Mouse (Mus musculus) forebrain, postnatal 0 days (tissue): ENCODE results near the gene Ndufv2. TPM values are rescaled to one million over a fixed set of nuclear protein-coding genes. Genes with fewer than 3 reads are reported as not detected.
"Not testable (repeated sequence)": the region's sequence is repeated elsewhere in the genome, so short reads cannot be mapped to it uniquely, and the experiment has no call there.

ENCODE experiments used
- ATAC-seq: fragments of 200-750 bp; cut with Nextera tagmentation; 2 replicates; pipeline ENCODE4 v1.8.0; 2017; ENCODE audit warnings: mild to moderate bottlenecking, moderate library complexity
- DNase-seq: peaks from one replicate; pipeline ENCODE4 v3.0.0-alpha.2; 2015
- H3K27ac ChIP-seq: fragments of 300-500 bp; sonication (generic); 2 replicates; pipeline ENCODE4 v1.5.1; 2014; ENCODE audit warnings: low read depth, mild to moderate bottlenecking, antibody characterized with exemption, low read length, moderate library complexity, mixed read lengths
- H3K27me3 ChIP-seq: fragments of 300-500 bp; sonication (generic); 2 replicates; pipeline ENCODE4 v1.6.1; 2014; ENCODE audit warnings: mild to moderate bottlenecking, low read length, mixed read lengths; ENCODE audit not compliant: insufficient read depth
- H3K36me3 ChIP-seq: fragments of 300-500 bp; sonication (generic); 2 replicates; pipeline ENCODE4 v1.6.1; 2014; ENCODE audit warnings: mild to moderate bottlenecking, moderate library complexity; ENCODE audit not compliant: insufficient read depth
- H3K4me1 ChIP-seq: fragments of 300-500 bp; sonication (generic); 2 replicates; pipeline ENCODE4 v1.6.1; 2014; ENCODE audit warnings: antibody characterized with exemption; ENCODE audit not compliant: insufficient read depth
- H3K4me2 ChIP-seq: fragments of 300-500 bp; sonication (generic); 2 replicates; pipeline ENCODE4 v1.6.1; 2014; ENCODE audit warnings: low read depth, mild to moderate bottlenecking, moderate library complexity
- H3K4me3 ChIP-seq: fragments of 300-500 bp; sonication (generic); 2 replicates; pipeline ENCODE4 v1.5.1; 2014; ENCODE audit warnings: low read depth, low read length, mixed read lengths
- H3K9ac ChIP-seq: fragments of 300-500 bp; sonication (generic); 2 replicates; pipeline ENCODE4 v1.6.1; 2014; ENCODE audit warnings: mild to moderate bottlenecking
- H3K9me3 ChIP-seq: fragments of 300-500 bp; sonication (generic); 2 replicates; pipeline ENCODE4 v1.6.1; 2016; ENCODE audit warnings: low read length
- CTCF ChIP-seq: sonication (generic); IDR thresholded peaks from 2 replicates; pipeline ENCODE4 v1.5.1; 2016; ENCODE audit warnings: antibody characterized with exemption, control low read depth, low read depth
- WGBS: fragments of 180-500 bp; shearing (Covaris S2); extraction: QIAGEN DNeasy Blood & Tissue Kit; methylation state at CpG from one replicate; pipeline ENCODE4 v1.1.7; 2014; 5-methylcytosine and 5-hydroxymethylcytosine counted together
- polyA plus RNA-seq: library from polyadenylated mRNA; unstranded; fragments of >200 nt; fragmentation: Nextera tagmentation; extraction: Ambion mirVana; gene quantifications from 2 replicates; pipeline ENCODE4 v1.2.1, GENCODE M21; 2015
- total RNA-seq: library from RNA; depleted of rRNA; stranded (reverse); fragments of >200 nt; gene quantifications from 2 replicates; pipeline ENCODE4 v1.2.3, GENCODE M21; 2014

Ndufv2 gene
- total and polyA plus RNA-seq, 2 experiments from 2014 or later, result 143 to 432 TPM

DNA sequence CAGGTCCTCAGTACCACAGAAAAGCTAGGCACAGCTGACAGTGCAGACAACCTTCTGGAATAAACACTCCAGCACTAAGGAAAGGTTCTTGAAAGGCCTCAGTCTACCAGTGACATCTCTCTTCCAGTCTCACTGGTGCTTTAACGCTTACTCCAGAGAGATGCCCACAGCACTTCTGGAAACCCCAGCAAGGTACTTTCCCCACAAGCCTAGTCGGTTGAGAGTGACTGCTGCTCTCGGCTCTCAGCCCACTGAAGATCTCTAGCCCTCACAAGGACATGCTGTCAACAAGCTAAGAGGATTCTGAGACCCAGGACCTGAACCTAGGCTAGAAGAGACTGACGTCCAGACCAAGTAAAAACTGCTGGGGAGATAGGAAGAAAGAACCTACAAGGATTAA lies 36.2 kb downstream of the Ndufv2 start:
- H3K4me2 ChIP-seq, result no peak overlapping the region
- no peak for ATAC-seq
- TF ChIP-seq CTCF, result no peak
- H3K4me3 ChIP-seq, result no peak overlapping the region
- H3K9ac ChIP-seq, result no peak overlapping the region
- H3K27ac ChIP-seq, result no peak overlapping the region
- DNase-seq, result no peak
- H3K4me1 ChIP-seq, result no peaks in the 10 kb centered on the region
- H3K36me3 ChIP-seq, result no peaks in the 10 kb centered on the region
- H3K27me3 ChIP-seq, result no peaks in the 10 kb centered on the region
- H3K9me3 ChIP-seq, result no peaks in the 10 kb centered on the region
- WGBS, result 91% methylated on average over 4 of the region's 4 CpGs

DNA sequence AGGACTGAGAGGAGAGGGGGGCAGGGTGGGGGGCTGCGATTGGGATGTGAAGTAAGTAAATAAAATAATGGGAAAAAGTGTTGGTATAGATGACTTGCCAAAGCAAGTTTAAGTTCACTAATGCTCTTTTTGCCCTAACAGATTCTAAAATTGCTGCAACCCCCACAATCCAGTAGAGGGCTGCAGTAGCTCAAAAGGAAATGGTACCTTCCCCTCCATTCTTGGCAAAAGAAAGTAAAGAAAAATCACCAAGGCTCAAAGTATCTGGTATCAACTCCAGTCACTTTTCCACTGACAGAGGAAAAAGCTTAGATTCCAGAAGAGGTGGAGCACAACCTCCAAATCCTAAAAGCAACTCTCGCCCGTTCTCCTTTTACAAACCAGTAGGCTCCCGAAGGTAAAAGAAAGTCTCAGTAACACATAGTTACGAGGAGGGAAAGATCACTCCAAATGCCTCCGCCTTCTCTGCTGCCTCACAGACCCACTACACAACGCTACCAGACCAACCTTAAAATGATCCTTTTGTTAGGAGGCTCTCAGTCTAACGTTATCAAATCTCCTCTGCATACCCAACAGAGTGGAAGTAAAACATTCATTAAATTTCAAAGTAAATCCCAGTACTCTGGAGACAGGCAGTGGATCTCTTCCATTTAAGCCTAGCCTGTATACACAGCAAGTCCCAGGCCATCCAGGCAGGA lies 40.0 kb downstream of the Ndufv2 start:
- DNase-seq, result no peak
- no peak for ATAC-seq
- 0 out of 2 replicates have a peak, but pooled peaks have one; percentile 8 for TF ChIP-seq CTCF
- Histone ChIP-seq H3K4me1 (no peaks in the 10 kb centered on the region), H3K27ac (no peak overlapping the region), H3K27me3 (no peaks in the 10 kb centered on the region), H3K4me2 (no peak overlapping the region), H3K36me3 (no peaks in the 10 kb centered on the region), H3K4me3 (no peak overlapping the region), H3K9me3 (no peaks in the 10 kb centered on the region), H3K9ac (no peak overlapping the region)
- 46% methylated on average over 8 of the region's 8 CpGs for WGBS

DNA sequence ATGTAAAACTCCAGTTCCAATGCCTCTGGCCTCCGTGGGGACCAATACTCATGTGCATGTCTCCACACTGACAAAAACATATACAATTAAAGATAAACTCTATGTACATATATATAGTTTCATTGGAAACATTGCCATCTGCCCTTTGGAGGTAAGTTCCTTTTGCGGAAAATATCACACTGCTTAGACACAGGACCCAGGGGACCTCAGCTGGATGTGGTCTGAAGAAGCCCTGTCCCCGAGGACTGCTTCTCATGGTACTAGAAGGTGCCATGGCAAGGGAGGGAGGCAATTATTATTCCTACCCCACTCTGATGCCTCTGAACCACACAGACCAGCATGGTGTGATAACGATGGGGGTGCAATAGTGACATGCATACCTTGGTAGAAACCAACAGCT lies 43.2 kb downstream of the Ndufv2 start:
- no peaks in the 10 kb centered on the region for H3K36me3 ChIP-seq
- no peak overlapping the region for H3K4me3 ChIP-seq
- no peak for TF ChIP-seq CTCF
- no peak overlapping the region for H3K9ac ChIP-seq
- no peak overlapping the region for H3K27ac ChIP-seq
- H3K4me2 ChIP-seq, result no peak overlapping the region
- H3K4me1 ChIP-seq, result no peaks in the 10 kb centered on the region
- DNase-seq, result no peak
- no peak for ATAC-seq
- no peaks in the 10 kb centered on the region for H3K27me3 ChIP-seq
- 87% methylated on average over 4 of the region's 4 CpGs for WGBS
- no peaks in the 10 kb centered on the region for H3K9me3 ChIP-seq

DNA sequence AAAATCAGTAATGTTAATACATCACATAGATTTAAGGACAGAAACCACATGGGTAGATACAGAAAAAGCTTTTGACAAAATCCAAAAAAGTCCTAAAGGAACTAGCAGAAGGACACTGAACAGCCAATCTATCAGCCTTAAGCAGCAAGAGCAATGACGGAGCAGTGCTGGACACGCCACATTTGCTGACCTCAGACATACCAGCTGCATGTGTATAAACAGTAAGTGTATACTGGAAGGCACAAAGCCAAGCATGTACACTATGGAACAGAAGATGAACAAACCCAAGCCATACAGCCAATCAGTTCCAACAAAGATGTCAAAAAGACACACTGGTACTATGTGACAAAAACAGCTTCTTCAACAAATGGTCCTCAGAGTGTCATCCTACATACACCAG lies 44.2 kb downstream of the Ndufv2 start:
- H3K36me3 ChIP-seq, result no peaks in the 10 kb centered on the region
- WGBS, result 91% methylated on average over 2 of the region's 2 CpGs
- no peak overlapping the region for H3K4me2 ChIP-seq
- DNase-seq, result no peak
- H3K9me3 ChIP-seq, result no peaks in the 10 kb centered on the region
- H3K27me3 ChIP-seq, result no peaks in the 10 kb centered on the region
- no peak overlapping the region for H3K9ac ChIP-seq
- H3K27ac ChIP-seq, result no peak overlapping the region
- H3K4me3 ChIP-seq, result no peak overlapping the region
- no peak for ATAC-seq
- no peaks in the 10 kb centered on the region for H3K4me1 ChIP-seq
- TF ChIP-seq CTCF, result no peak

DNA sequence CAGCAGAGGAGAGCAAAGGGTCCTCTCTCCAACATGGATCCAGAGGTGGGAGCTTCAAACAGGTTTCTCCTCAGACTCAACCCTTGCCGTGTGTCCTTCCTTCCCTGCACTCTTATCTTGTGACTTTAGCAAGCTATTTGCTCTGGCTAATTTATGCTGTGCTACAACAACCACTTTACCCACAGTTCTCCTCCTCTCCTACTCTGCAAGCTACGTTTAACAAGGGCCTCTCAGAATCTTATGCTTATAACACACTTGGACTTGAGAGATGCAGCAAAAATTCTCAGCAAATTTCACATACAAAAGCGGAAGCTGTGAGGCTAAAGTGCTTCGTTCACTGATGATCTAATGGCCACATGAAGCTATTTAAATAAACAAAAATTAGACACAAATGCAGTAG lies 48.0 kb downstream of the Ndufv2 start:
- Histone ChIP-seq H3K36me3 (peaks cover 14% of the 10 kb centered on the region), H3K27me3 (no peaks in the 10 kb centered on the region), H3K9me3 (no peaks in the 10 kb centered on the region), H3K4me3 (no peak overlapping the region), H3K27ac (no peak overlapping the region), H3K4me1 (no peaks in the 10 kb centered on the region), H3K9ac (no peak overlapping the region), H3K4me2 (no peak overlapping the region)
- 72% methylated on average over 4 of the region's 4 CpGs for WGBS
- no peak for TF ChIP-seq CTCF
- ATAC-seq, result no peak
- no peak for DNase-seq

DNA sequence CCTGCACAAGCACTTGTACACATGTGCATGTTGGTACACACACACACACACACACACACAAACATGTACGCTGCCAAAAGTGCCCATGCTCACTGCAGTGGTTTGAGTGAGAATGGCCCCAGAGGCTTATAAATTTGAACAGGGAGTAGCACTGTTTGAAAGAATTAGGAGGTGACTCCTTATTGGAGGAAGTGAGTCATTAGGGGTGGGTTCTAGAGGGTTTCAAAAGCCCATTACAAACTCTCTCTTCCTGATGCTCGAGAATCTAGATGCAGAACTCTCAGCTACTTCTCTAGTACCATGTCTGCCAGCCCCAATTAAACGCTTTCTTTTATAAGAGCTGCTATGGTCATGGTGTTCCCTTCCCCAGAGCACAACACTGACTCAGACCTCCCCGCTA lies 52.6 kb downstream of the Ndufv2 start:
- 85% methylated on average over 4 of the region's 4 CpGs for WGBS
- peaks cover 22% of the 10 kb centered on the region for H3K36me3 ChIP-seq
- H3K9ac ChIP-seq, result no peak overlapping the region
- no peak for ATAC-seq
- no peak overlapping the region for H3K4me3 ChIP-seq
- no peaks in the 10 kb centered on the region for H3K27me3 ChIP-seq
- no peaks in the 10 kb centered on the region for H3K9me3 ChIP-seq
- no peak for DNase-seq
- no peak overlapping the region for H3K27ac ChIP-seq
- no peak overlapping the region for H3K4me2 ChIP-seq
- TF ChIP-seq CTCF, result no peak
- no peaks in the 10 kb centered on the region for H3K4me1 ChIP-seq

DNA sequence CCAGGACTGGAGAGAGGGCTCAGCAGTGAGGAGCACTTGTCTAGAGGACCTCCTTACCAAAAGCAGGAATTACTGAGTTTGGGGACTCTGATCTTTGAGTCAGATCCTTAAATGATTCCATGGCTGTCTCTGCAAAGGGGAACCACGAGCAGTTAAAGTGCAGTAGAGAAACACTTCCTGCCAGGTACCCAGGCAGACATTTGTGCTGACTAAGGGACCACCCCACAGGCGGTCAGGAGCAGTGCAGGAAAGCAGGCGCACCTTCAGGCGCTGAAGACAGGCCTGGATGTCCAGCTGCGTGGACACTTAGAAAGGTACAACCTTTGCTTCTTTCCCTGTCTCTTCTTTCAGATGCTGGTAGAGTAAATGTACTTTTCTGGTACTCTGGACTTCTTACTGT lies 53.2 kb downstream of the Ndufv2 start:
- 75% methylated on average over 5 of the region's 5 CpGs for WGBS
- TF ChIP-seq CTCF, result no peak

DNA sequence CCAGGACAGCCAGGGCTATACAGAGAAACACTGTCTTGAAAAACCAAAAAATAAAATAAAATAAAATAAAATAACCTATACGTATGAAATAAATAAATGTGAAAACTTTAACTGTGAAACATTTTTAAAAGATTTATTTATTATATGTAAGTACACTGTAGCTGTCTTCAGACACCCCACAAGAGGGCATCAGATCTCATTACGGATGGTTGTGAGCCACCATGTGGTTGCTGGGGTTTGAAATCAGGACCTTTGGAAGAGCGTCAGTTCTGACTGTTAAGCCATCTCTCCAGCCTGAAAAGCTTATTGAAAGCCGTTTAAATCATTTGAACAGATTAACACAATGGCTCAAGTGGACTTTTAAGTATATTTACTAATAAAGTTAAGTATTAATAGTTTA lies 57.7 kb downstream of the Ndufv2 start:
- H3K27me3 ChIP-seq, H3K9ac ChIP-seq, ATAC-seq, H3K27ac ChIP-seq, DNase-seq, H3K9me3 ChIP-seq, H3K4me1 ChIP-seq, H3K4me3 ChIP-seq, H3K4me2 ChIP-seq: not testable (repeated sequence)
- 90% methylated on average over 4 of the region's 4 CpGs for WGBS
- peak; percentile 18; the same call in 1 of the 2 replicates for TF ChIP-seq CTCF
- H3K36me3 ChIP-seq, result peaks cover 20% of the 10 kb centered on the region

More for the DNA sequence above, 53.2 kb downstream of the Ndufv2 start:
- no peak overlapping the region for H3K9ac ChIP-seq
- ATAC-seq (no peak), DNase-seq (no peak)
- H3K27ac ChIP-seq, result no peak overlapping the region
- no peak overlapping the region for H3K4me2 ChIP-seq
- H3K27me3 ChIP-seq, result no peaks in the 10 kb centered on the region
- no peaks in the 10 kb centered on the region for H3K4me1 ChIP-seq
- no peak overlapping the region for H3K4me3 ChIP-seq
- peaks cover 22% of the 10 kb centered on the region for H3K36me3 ChIP-seq
- H3K9me3 ChIP-seq, result no peaks in the 10 kb centered on the region
